Mouse (Mus musculus) testis, adult 2 months (tissue): ENCODE data around the gene Lnx1.

Experiments used
- CTCF ChIP-seq: fragments of 200-500 bp; IDR thresholded peaks from 2 replicates; pipeline ENCODE4 v1.5.1; 2012; ENCODE audit warnings: low read depth, mild to moderate bottlenecking, inconsistent platforms, low read length, moderate library complexity; ENCODE audit not compliant: control insufficient read depth, insufficient read depth, insufficient replicate concordance
- POLR2A ChIP-seq: fragments of 200-500 bp; IDR thresholded peaks from 2 replicates; pipeline ENCODE4 v1.6.1; 2012; ENCODE audit warnings: low read depth, mild to moderate bottlenecking, inconsistent platforms, low read length, moderate library complexity; ENCODE audit not compliant: control insufficient read depth

DNA sequence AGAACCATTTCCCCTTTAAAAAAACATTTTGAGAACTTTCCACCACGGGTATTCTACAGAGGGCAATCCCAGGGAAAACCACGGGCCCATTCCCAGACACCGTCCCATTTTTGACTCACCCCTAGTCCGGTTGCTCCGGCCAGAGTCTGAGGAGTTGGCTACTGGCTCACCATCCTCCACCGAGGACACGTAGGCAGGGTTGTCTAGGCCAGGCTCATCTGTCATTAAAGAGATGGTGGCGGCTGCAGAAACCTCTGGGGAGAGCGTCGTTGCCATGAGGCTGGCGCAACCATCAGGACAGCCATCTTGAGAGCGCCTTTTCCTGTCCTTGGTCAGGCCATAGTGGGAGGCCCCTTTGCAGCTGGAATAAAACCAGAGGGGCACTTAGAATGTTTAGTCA lies 74.7 kb downstream of the Lnx1 start:
- TF ChIP-seq POLR2A (no peak), CTCF (no peak)
